9 mouse cellular contexts compared by ENCODE assay signal in genomic region chr2:11513057-11513967, GRCm38 (mm10). TPM values are rescaled to one million over a fixed set of nuclear protein-coding genes. Genes with fewer than 3 reads are reported as not detected.
DNase-seq lines count a peak whose midpoint lies in the region; ATAC-seq and TF ChIP-seq lines count a peak whose summit lies in the region.
"Had no signal": no experiment of that assay in that cellular context is flagged by ENCODE, and none has a peak within 500 bp of the region (broad histone marks: within the 10 kb centered on the region; RNA-seq: fewer than 3 reads in every experiment).

No protein-coding gene starts in this region.

- no peak overlapping the region for H3K9ac ChIP-seq in midbrain, postnatal 0 days (replicated peaks; ENCODE audit: low read length, poor library complexity, severe bottlenecking)
- no peak overlapping the region for H3K9ac ChIP-seq in midbrain, embryonic 16.5 days (ENCODE audit: low read depth, low read length)
- H3K9ac ChIP-seq in embryonic facial prominence, embryonic 14.5 days (ENCODE audit: low read depth, low read length) = no peak overlapping the region
- H3K9ac ChIP-seq in lung, postnatal 0 days (replicated peaks; ENCODE audit: low read depth) = no peak overlapping the region

- no peaks in the 10 kb centered on the region for H3K36me3 ChIP-seq in midbrain, postnatal 0 days (ENCODE audit: insufficient read depth, low read length)
- no peaks in the 10 kb centered on the region for H3K36me3 ChIP-seq in midbrain, embryonic 16.5 days (ENCODE audit: control insufficient read depth, insufficient read depth, low read length)
- no peaks in the 10 kb centered on the region for H3K36me3 ChIP-seq in embryonic facial prominence, embryonic 14.5 days (ENCODE audit: control insufficient read depth, insufficient read depth, low read length)
- H3K36me3 ChIP-seq in lung, postnatal 0 days (ENCODE audit: insufficient read depth, low read length) = no peaks in the 10 kb centered on the region

- WGBS in midbrain, postnatal 0 days = 68% methylated on average over 18 of the region's 18 CpGs
- 74% methylated on average over 18 of the region's 18 CpGs for WGBS in midbrain, embryonic 16.5 days
- 57% methylated on average over 18 of the region's 18 CpGs for WGBS in embryonic facial prominence, embryonic 14.5 days
- 48% methylated on average over 18 of the region's 18 CpGs for WGBS in lung, postnatal 0 days

- H3K4me2 ChIP-seq in midbrain, postnatal 0 days (ENCODE audit: low read depth, low read length, poor library complexity, severe bottlenecking) = no peak overlapping the region
- no peak overlapping the region for H3K4me2 ChIP-seq in midbrain, embryonic 16.5 days (ENCODE audit: low read length)
- H3K4me2 ChIP-seq in embryonic facial prominence, embryonic 14.5 days (ENCODE audit: low read depth, low read length) = no peak overlapping the region
- H3K4me2 ChIP-seq in lung, postnatal 0 days (replicated peaks; ENCODE audit: low read depth, low read length) = no peak overlapping the region

- DNase-seq in midbrain, postnatal 0 days (ENCODE audit: low spot score) = peak; percentile 47
- peak; percentile 82 for DNase-seq in embryonic facial prominence, embryonic 14.5 days (ENCODE audit: low spot score)
- peak; percentile 65 for DNase-seq in heart, postnatal 25 days (ENCODE audit: low spot score)
- peak; percentile 96 for DNase-seq in lung, postnatal 0 days (ENCODE audit: low spot score)
- DNase-seq in retina, postnatal 1 day = no peak
- DNase-seq in left cerebral cortex, postnatal 10 days (ENCODE audit: extremely low spot score in 1 of 2, low spot score in 2 of 2) = no peak

- TF ChIP-seq CTCF in midbrain, postnatal 0 days (IDR thresholded peaks at IDR 0.05) = no peak
- TF ChIP-seq CTCF in lung, postnatal 0 days (IDR thresholded peaks at IDR 0.05) = peak; percentile 27

- TF ChIP-seq EP300 in lung, postnatal 0 days (IDR thresholded peaks at IDR 0.05) = peak; percentile 68

- no peak overlapping the region for H3K27ac ChIP-seq in midbrain, postnatal 0 days (ENCODE audit: low read depth, low read length)
- H3K27ac ChIP-seq in midbrain, embryonic 16.5 days (ENCODE audit: low read length) = no peak overlapping the region
- H3K27ac ChIP-seq in embryonic facial prominence, embryonic 14.5 days (replicated peaks; ENCODE audit: low read depth, low read length) = no peak overlapping the region
- peak overlapping the region; percentile 80 for H3K27ac ChIP-seq in lung, postnatal 0 days (ENCODE audit: low read length)
- H3K27ac ChIP-seq: left cerebral cortex, adult 2 months had no signal

- no peaks in the 10 kb centered on the region for H3K27me3 ChIP-seq in midbrain, postnatal 0 days (ENCODE audit: insufficient read depth, low read length)
- H3K27me3 ChIP-seq in midbrain, embryonic 16.5 days (ENCODE audit: control insufficient read depth, insufficient read depth, low read depth, low read length) = no peaks in the 10 kb centered on the region
- H3K27me3 ChIP-seq in embryonic facial prominence, embryonic 14.5 days (replicated peaks; ENCODE audit: control insufficient read depth, insufficient read depth, low read length) = no peaks in the 10 kb centered on the region
- H3K27me3 ChIP-seq in lung, postnatal 0 days (replicated peaks; ENCODE audit: insufficient read depth, low read length) = no peaks in the 10 kb centered on the region

- no peaks in the 10 kb centered on the region for H3K4me1 ChIP-seq in midbrain, postnatal 0 days (ENCODE audit: insufficient read depth, low read length)
- H3K4me1 ChIP-seq in midbrain, embryonic 16.5 days (ENCODE audit: control insufficient read depth, insufficient read depth, low read length) = no peaks in the 10 kb centered on the region
- H3K4me1 ChIP-seq in embryonic facial prominence, embryonic 14.5 days (ENCODE audit: control insufficient read depth, insufficient read depth, low read length) = no peaks in the 10 kb centered on the region
- H3K4me1 ChIP-seq in lung, postnatal 0 days (ENCODE audit: insufficient read depth, low read depth, low read length) = no peaks in the 10 kb centered on the region; the same call in 1 of the 2 replicates

- intact Hi-C loops in heart, postnatal 25 days (cut with DNase I) = no loop called here
- intact Hi-C loops in left cerebral cortex, postnatal 10 days (cut with DNase I) = no loop called here

- 0 out of 2 replicates have a peak, but pooled peaks have one; percentile 27 for ATAC-seq in midbrain, postnatal 0 days (ENCODE audit: low FRiP score)
- no peak for ATAC-seq in midbrain, embryonic 16.5 days
- 0 out of 2 replicates have a peak, but pooled peaks have one; percentile 50 for ATAC-seq in embryonic facial prominence, embryonic 14.5 days (ENCODE audit: low read depth)
- peak; percentile 93 for ATAC-seq in lung, postnatal 0 days
- ATAC-seq in erythroid progenitor cell, adult 5-6 weeks (replicated peaks; ENCODE audit: low FRiP score, poor library complexity, severe bottlenecking) = no peak

- H3K9me3 ChIP-seq in midbrain, postnatal 0 days (ENCODE audit: low read length) = no peaks in the 10 kb centered on the region
- H3K9me3 ChIP-seq in midbrain, embryonic 16.5 days (replicated peaks; ENCODE audit: control insufficient read depth, low read length, poor library complexity, severe bottlenecking) = no peaks in the 10 kb centered on the region
- H3K9me3 ChIP-seq in embryonic facial prominence, embryonic 14.5 days (ENCODE audit: control insufficient read depth, low read length) = no peaks in the 10 kb centered on the region
- no peaks in the 10 kb centered on the region for H3K9me3 ChIP-seq in lung, postnatal 0 days (ENCODE audit: low read length)

- H3K4me3 ChIP-seq in midbrain, postnatal 0 days (ENCODE audit: low read depth, low read length) = no peak overlapping the region
- H3K4me3 ChIP-seq in midbrain, embryonic 16.5 days (ENCODE audit: low read depth, low read length) = no peak overlapping the region
- H3K4me3 ChIP-seq in embryonic facial prominence, embryonic 14.5 days (ENCODE audit: low read depth, low read length) = no peak overlapping the region
- H3K4me3 ChIP-seq in lung, postnatal 0 days (ENCODE audit: low read depth, low read length) = no peak overlapping the region
- H3K4me3 ChIP-seq: left cerebral cortex, adult 2 months had no signal

RNA-seq across cellular contexts. Expression of gene Pfkfb3, which starts 40.6 kb away (rescaled TPM):
- total RNA-seq in midbrain, postnatal 0 days (2014; rRNA removed) = 14.7 and 17.8 TPM in 2 replicates
- 20.9 and 23.5 TPM in 2 replicates for polyA plus RNA-seq in midbrain, postnatal 0 days (2015; fragmentation: Nextera tagmentation; extraction: Ambion mirVana)
- polyA plus RNA-seq in midbrain, embryonic 16.5 days (2015; fragmentation: Nextera tagmentation; extraction: Ambion mirVana) = 34.2 and 35.4 TPM in 2 replicates
- polyA plus RNA-seq in embryonic facial prominence, embryonic 14.5 days (2014; fragmentation: Nextera tagmentation; extraction: Ambion mirVana) = 9.2 and 9.8 TPM in 2 replicates
- 10 to 100 TPM in 1 of 2 experiments, 1 to 10 TPM in 1; 7.8 to 10.4 TPM for total RNA-seq in heart, postnatal 25 days (2021)
- polyA plus RNA-seq in lung, postnatal 0 days (2015; fragmentation: Nextera tagmentation; extraction: Ambion mirVana) = 17.7 and 18.3 TPM in 2 replicates
- 8.0 and 14.1 TPM in 2 replicates for total RNA-seq in erythroid progenitor cell, adult 5-6 weeks (2015; ENCODE audit: low replicate concordance)
- 1.1 and 3.2 TPM in 2 replicates for total RNA-seq in erythroid progenitor cell, adult 5-6 weeks (2017; ENCODE audit: low replicate concordance)
- total RNA-seq in left cerebral cortex, postnatal 10 days (2021) = 10 to 100 TPM; 23.5 to 29.7 TPM

Comparison
In these comparisons a context has a peak if more than half of its experiments do, and no peak if none do; other contexts are left out.
1. ATAC-seq: peak in midbrain, postnatal 0 days (single experiment), embryonic facial prominence, embryonic 14.5 days (single experiment) and lung, postnatal 0 days (single experiment); none in midbrain, embryonic 16.5 days (single experiment) and erythroid progenitor cell, adult 5-6 weeks (single experiment).
2. DNase-seq: peak in midbrain, postnatal 0 days (single experiment), embryonic facial prominence, embryonic 14.5 days (single experiment), heart, postnatal 25 days (single experiment) and lung, postnatal 0 days (single experiment); none in retina, postnatal 1 day (single experiment) and left cerebral cortex, postnatal 10 days (0 of 2).